In genomic region chr5:53470141-53471079, GRCm38 (mm10) we compare ENCODE assay signal across 8 mouse cellular contexts. TPM values are rescaled to one million over a fixed set of nuclear protein-coding genes. Genes with fewer than 3 reads are reported as not detected.
A peak's percentile ranks its signal among the peaks of the same experiment; 100 is the strongest.
DNase-seq lines count a peak whose midpoint lies in the region; ATAC-seq and TF ChIP-seq lines count a peak whose summit lies in the region.

No protein-coding gene starts in this region.

- TF ChIP-seq POLR2A in embryonic fibroblast, embryonic 13.5 days (IDR thresholded peaks at IDR 0.05; ENCODE audit: low read depth, low read length), result no peak

- no peaks in the 10 kb centered on the region for H3K36me3 ChIP-seq in hindbrain, embryonic 16.5 days (ENCODE audit: control insufficient read depth, insufficient read depth, low read length)

- peaks cover 9% of the 10 kb centered on the region; the same call in 1 of the 2 replicates for H3K4me1 ChIP-seq in embryonic fibroblast, embryonic 13.5 days (ENCODE audit: control insufficient read depth, insufficient read depth, low read length)
- H3K4me1 ChIP-seq in hindbrain, embryonic 16.5 days (ENCODE audit: control insufficient read depth, insufficient read depth, low read depth, low read length), result no peaks in the 10 kb centered on the region

- no peaks in the 10 kb centered on the region; the same call in 1 of the 2 replicates for H3K27me3 ChIP-seq in hindbrain, embryonic 16.5 days (replicated peaks; ENCODE audit: control insufficient read depth, insufficient read depth, low read length)

- no peak overlapping the region for H3K9ac ChIP-seq in hindbrain, embryonic 16.5 days (ENCODE audit: low read depth, low read length)

- no peak overlapping the region for H3K4me2 ChIP-seq in hindbrain, embryonic 16.5 days (ENCODE audit: low read length)

- intact Hi-C loops in gastrocnemius, postnatal 14 days (cut with DNase I; ENCODE audit: low total_unique reads), result no loop called here

- H3K9me3 ChIP-seq in hindbrain, embryonic 16.5 days (ENCODE audit: control insufficient read depth, low read length), result no peaks in the 10 kb centered on the region

- ATAC-seq in hindbrain, embryonic 16.5 days, result peak; percentile 56; the same call in 1 of the 2 replicates
- ATAC-seq in erythroblast, adult 5-6 weeks (replicated peaks; ENCODE audit: low FRiP score, poor library complexity, severe bottlenecking), result no peak
- ATAC-seq in megakaryocyte, adult 5-6 weeks (ENCODE audit: poor library complexity, severe bottlenecking), result no peak

- peak overlapping the region; percentile 61 for H3K27ac ChIP-seq in embryonic fibroblast, embryonic 13.5 days (ENCODE audit: insufficient read depth, low read length)
- no peak overlapping the region for H3K27ac ChIP-seq in hindbrain, embryonic 16.5 days (ENCODE audit: low read depth, low read length)

- no peak overlapping the region for H3K4me3 ChIP-seq in embryonic fibroblast, embryonic 13.5 days (ENCODE audit: insufficient read depth, low read length)
- H3K4me3 ChIP-seq in hindbrain, embryonic 16.5 days (ENCODE audit: low read length), result no peak overlapping the region

- no peak for TF ChIP-seq CTCF in embryonic fibroblast, embryonic 13.5 days (IDR thresholded peaks at IDR 0.05; ENCODE audit: borderline replicate concordance, insufficient read depth, low read length)

- DNase-seq in gastrocnemius, postnatal 14 days, result peak; percentile 46
- no peak for DNase-seq in gastrocnemius, postnatal 10 days
- peak; percentile 43 for DNase-seq in mesoderm, embryonic 11.5 days (ENCODE audit: low read depth, low spot score)
- DNase-seq in spleen, postnatal 10 days (ENCODE audit: low spot score in 2 of 2), result no peak

- WGBS in hindbrain, embryonic 16.5 days, result 42% methylated on average over 16 of the region's 16 CpGs

RNA-seq across cellular contexts. Expression of gene Rbpj, which starts 4.5 kb away (rescaled TPM):
- total RNA-seq in gastrocnemius, postnatal 14 days (2021), result 10 to 100 TPM; 22.1 to 22.5 TPM
- 10 to 100 TPM; 32.2 to 45.3 TPM for total RNA-seq in gastrocnemius, postnatal 10 days (2021)
- 98.7 and 110 TPM in 2 replicates for polyA plus RNA-seq in embryonic fibroblast, embryonic 13.5 days (2011; ENCODE audit: insufficient read length, low read depth, missing spikeins)
- 19.8 and 29.2 TPM in 2 replicates for polyA plus RNA-seq in hindbrain, embryonic 16.5 days (2015; fragmentation: Nextera tagmentation; extraction: Ambion mirVana)
- total RNA-seq in erythroblast, adult 5-6 weeks (2015; ENCODE audit: low replicate concordance), result 13.4 and 15.2 TPM in 2 replicates
- 9.6 and 10.0 TPM in 2 replicates for total RNA-seq in erythroblast, adult 5-6 weeks (2017; ENCODE audit: low replicate concordance)
- total RNA-seq in megakaryocyte, adult 5-6 weeks (2015), result 92.4 and 93.2 TPM in 2 replicates
- total RNA-seq in megakaryocyte, adult 5-6 weeks (2017), result 50.8 and 64.1 TPM in 2 replicates

Comparison
In these comparisons a context has a peak if more than half of its experiments do, and no peak if none do; other contexts are left out.
1. DNase-seq: peak in gastrocnemius, postnatal 14 days (single experiment) and mesoderm, embryonic 11.5 days (single experiment); none in gastrocnemius, postnatal 10 days (single experiment) and spleen, postnatal 10 days (0 of 2).